Mouse (Mus musculus) macrophage (primary cell): ENCODE measurements around the gene Arntl. TPM values are rescaled to one million over a fixed set of nuclear protein-coding genes. Genes with fewer than 3 reads are reported as not detected.

Experiments used
- H3K27ac ChIP-seq: fragments of 350-480 bp; formaldehyde crosslinking; 2 replicates; pipeline ENCODE4 v1.9.0; 2021
- H3K36me3 ChIP-seq: fragments of 350-480 bp; formaldehyde crosslinking; 2 replicates; pipeline ENCODE4 v1.9.0; 2021; ENCODE audit errors: inconsistent target
- H3K4me3 ChIP-seq: fragments of 350-480 bp; formaldehyde crosslinking; 2 replicates; pipeline ENCODE4 v1.9.0; 2021; ENCODE audit errors: inconsistent target
- H3K79me2 ChIP-seq: fragments of 350-480 bp; formaldehyde crosslinking; 2 replicates; pipeline ENCODE4 v1.9.0; 2021; ENCODE audit errors: inconsistent target
- WGBS: methylation state at CpG from one replicate; pipeline ENCODE4 v1.1.7; 2026; ENCODE audit warnings: inconsistent platforms; ENCODE audit not compliant: missing documents; 5-methylcytosine and 5-hydroxymethylcytosine counted together
- polyA plus RNA-seq: library from polyadenylated mRNA; stranded (reverse); fragments of 250-400 nt; gene quantifications from 3 replicates; pipeline ENCODE4 v1.2.4, GENCODE M21; 2018; ENCODE audit warnings: inconsistent platforms

The Arntl gene
- polyA plus RNA-seq, 1 experiment from 2014 or later, result 6.6 TPM

DNA sequence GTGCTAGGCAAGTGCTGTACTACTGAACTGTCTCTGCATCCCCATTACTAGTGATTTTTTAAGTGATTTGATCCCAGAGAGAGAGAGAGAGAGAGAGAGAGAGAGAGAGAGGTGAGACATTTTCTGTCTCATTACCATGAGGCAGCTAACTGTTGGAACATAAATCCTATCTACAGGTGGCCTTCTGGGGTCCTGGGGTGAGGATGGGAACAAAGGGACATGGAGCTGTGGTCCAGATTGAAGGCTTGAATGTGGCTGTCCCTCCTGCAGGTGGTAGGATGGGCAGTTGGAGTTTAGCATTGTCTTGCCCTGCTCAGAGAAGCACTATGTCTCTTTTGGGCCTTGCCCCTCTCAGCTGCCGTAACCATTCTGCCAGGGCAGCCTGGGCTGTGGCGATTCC lies 63.7 kb downstream of the Arntl start:
- Histone ChIP-seq H3K4me3 (no peak overlapping the region), H3K79me2 (no peaks in the 10 kb centered on the region), H3K27ac (no peak overlapping the region), H3K36me3 (no peaks in the 10 kb centered on the region)
- WGBS, result 100% methylated on average over 2 of the region's 2 CpGs

DNA sequence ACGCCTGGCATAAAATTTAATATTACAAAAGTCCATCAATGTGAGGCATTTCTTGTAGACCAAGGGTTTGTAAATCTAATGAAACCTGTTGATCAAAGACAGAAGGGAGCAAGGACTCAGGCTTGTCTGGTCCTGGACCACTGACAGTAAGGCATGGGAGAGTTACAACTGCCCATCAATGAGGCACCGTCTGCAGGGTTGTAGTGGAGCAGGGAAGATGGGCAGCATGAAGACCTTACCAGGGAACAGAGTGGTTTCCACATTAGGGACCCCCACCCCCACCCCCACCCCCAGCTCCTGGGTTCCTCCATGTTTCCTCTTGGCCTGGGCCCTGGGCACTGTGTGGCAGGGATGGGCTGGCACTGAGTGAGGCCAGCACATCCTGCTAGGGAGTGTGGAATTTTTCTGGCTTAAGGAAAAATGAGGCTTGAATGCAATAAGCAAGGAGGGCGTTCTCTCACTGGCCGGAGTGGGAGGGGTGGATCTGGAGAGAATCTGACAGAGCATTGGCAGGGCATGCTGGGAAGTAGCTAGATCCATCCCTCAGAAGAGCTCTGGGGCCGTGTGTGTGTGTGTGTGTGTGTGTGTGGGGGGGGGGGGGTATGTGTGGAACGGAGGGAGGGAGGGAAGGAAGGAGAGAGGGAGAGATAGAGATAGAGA lies 65.2 kb downstream of the Arntl start:
- Histone ChIP-seq H3K79me2 (no peaks in the 10 kb centered on the region), H3K4me3 (no peak overlapping the region), H3K36me3 (no peaks in the 10 kb centered on the region), H3K27ac (no peak overlapping the region)
- WGBS, result 94% methylated on average over 4 of the region's 6 CpGs

- Histone ChIP-seq H3K4me3 (no peak overlapping the region), H3K27ac (no peak overlapping the region), H3K79me2 (no peaks in the 10 kb centered on the region), H3K36me3 (no peaks in the 10 kb centered on the region)
- WGBS, result 81% methylated on average over 2 of the region's 2 CpGs
Measured at GRCm38 (mm10) chr7:113277245-113277644, 70.0 kb downstream of the Arntl start.

GRCm38 (mm10) chr7:113278493-113278892 lies 71.2 kb downstream of the Arntl start:
- no peak overlapping the region for H3K27ac ChIP-seq
- no peaks in the 10 kb centered on the region for H3K79me2 ChIP-seq
- WGBS, result 97% methylated on average over 3 of the region's 4 CpGs
- no peaks in the 10 kb centered on the region for H3K36me3 ChIP-seq
- no peak overlapping the region for H3K4me3 ChIP-seq

DNA sequence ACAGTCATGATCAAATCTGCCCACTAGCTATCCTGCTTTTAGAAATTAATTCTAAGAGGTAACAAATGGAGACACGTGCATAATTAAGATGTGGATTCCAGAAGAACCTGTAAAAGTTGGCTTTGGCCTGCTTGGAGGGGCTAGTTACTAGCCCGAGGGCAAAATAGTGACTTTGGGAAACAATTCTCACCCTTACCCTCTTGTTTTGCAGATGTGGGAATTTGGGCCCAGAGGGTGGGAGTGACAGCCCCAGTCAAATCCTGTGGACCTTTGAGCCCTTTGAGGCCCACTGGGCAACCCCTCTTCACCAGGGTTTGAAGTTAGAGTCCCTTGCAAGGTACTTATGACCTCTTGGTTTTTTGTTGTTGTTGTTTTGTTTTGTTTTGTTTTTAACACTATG lies 72.0 kb downstream of the Arntl start:
- Histone ChIP-seq H3K36me3 (no peaks in the 10 kb centered on the region), H3K79me2 (no peaks in the 10 kb centered on the region), H3K4me3 (no peak overlapping the region), H3K27ac (no peak overlapping the region)
- 92% methylated on average over 2 of the region's 2 CpGs for WGBS

DNA sequence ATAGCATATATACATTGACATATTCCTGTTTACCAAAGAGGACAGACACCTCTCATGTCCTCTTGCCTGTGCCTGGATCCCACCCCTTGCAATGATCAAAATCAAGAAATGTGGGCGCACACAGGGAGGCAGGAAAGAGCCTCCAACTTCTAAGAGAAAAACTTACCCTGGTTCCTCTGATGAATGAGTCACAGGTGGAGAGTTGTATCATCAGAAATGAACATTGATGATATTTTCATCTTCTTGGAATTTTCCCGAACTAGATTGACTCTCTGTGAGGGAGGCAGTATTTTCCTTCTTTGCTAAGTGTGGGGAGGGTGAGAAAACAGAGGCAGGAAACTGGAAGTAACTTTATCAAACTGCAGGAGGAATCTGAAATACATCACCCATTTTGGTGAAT lies 78.1 kb downstream of the Arntl start:
- no peak overlapping the region for H3K4me3 ChIP-seq
- 98% methylated on average over 2 of the region's 2 CpGs for WGBS
- H3K79me2 ChIP-seq, result no peaks in the 10 kb centered on the region
- no peak overlapping the region for H3K27ac ChIP-seq
- H3K36me3 ChIP-seq, result no peaks in the 10 kb centered on the region

DNA sequence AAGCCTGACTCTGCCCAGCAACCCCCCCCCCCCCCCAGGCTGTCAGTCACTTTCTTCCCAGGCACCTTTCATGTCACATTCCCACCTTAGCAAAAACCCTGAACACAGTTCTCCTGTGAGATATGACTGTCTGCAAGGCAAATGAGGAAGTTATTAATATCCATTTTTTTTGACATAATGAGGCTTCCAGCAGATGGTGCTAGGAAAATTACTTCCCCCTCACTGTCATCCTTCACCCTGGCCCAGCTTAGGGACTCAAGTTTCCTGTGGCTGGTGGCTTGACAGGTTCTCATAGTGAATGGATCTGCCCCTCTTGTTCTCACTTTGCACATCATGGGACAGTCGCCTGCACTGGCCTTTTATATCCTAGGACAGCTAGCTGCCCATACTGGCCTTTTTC lies 81.9 kb downstream of the Arntl start:
- Histone ChIP-seq H3K4me3 (no peak overlapping the region), H3K79me2 (no peaks in the 10 kb centered on the region), H3K36me3 (peaks cover 10% of the 10 kb centered on the region; the same call in 1 of the 2 replicates), H3K27ac (no peak overlapping the region)
- WGBS, result 31% methylated on average over 1 of the region's 1 CpGs

- Histone ChIP-seq H3K27ac (no peak overlapping the region), H3K79me2 (no peaks in the 10 kb centered on the region), H3K36me3 (peaks cover 10% of the 10 kb centered on the region; the same call in 1 of the 2 replicates), H3K4me3 (no peak overlapping the region)
- 98% methylated on average over 5 of the region's 5 CpGs for WGBS
Measured at GRCm38 (mm10) chr7:113291741-113292140, 84.5 kb downstream of the Arntl start.

- WGBS, result 82% methylated on average over 4 of the region's 4 CpGs
- Histone ChIP-seq H3K36me3 (peaks cover 10% of the 10 kb centered on the region; the same call in 1 of the 2 replicates), H3K4me3 (no peak overlapping the region), H3K27ac (no peak overlapping the region), H3K79me2 (no peaks in the 10 kb centered on the region)
Measured at GRCm38 (mm10) chr7:113292193-113292592, 84.9 kb downstream of the Arntl start.

DNA sequence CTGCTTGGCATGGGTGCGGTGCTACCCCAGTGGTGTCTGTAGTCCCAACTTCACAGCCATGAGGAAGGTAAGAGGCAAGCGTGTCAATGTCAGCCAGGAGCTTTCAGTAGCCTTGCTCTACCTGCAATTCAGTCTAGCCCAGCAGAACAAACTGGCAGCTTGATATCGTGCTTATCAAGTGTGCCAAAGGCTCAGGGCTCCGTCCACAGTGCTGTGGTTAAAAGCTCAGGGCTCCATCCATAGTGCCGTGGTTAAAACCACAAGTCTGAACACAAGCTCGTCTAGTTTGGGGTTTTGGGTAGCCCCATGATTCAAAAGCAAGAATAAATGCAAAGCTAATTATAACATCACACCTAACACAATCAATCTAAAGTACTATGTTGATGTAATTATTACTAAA lies 87.3 kb downstream of the Arntl start:
- no peak overlapping the region for H3K4me3 ChIP-seq
- no peaks in the 10 kb centered on the region for H3K79me2 ChIP-seq
- H3K27ac ChIP-seq, result no peak overlapping the region
- H3K36me3 ChIP-seq, result peaks cover 17% of the 10 kb centered on the region; the same call in 1 of the 2 replicates
- WGBS, result 61% methylated on average over 6 of the region's 6 CpGs

GRCm38 (mm10) chr7:113295077-113295890 lies 88.0 kb downstream of the Arntl start:
- Histone ChIP-seq H3K79me2 (no peaks in the 10 kb centered on the region), H3K4me3 (no peak overlapping the region), H3K36me3 (peaks cover 17% of the 10 kb centered on the region; the same call in 1 of the 2 replicates), H3K27ac (no peak overlapping the region)
- 29% methylated on average over 17 of the region's 17 CpGs for WGBS

GRCm38 (mm10) chr7:113297813-113298212 lies 90.5 kb downstream of the Arntl start:
- peaks cover 18% of the 10 kb centered on the region; the same call in 1 of the 2 replicates for H3K36me3 ChIP-seq
- H3K79me2 ChIP-seq, result no peaks in the 10 kb centered on the region
- 92% methylated on average over 4 of the region's 4 CpGs for WGBS
- no peak overlapping the region for H3K27ac ChIP-seq
- H3K4me3 ChIP-seq, result no peak overlapping the region

GRCm38 (mm10) chr7:113310136-113310535 lies 102.9 kb downstream of the Arntl start:
- no peaks in the 10 kb centered on the region for H3K79me2 ChIP-seq
- 87% methylated on average over 3 of the region's 3 CpGs for WGBS
- no peak overlapping the region for H3K27ac ChIP-seq
- no peak overlapping the region for H3K4me3 ChIP-seq
- H3K36me3 ChIP-seq, result peaks cover 31% of the 10 kb centered on the region; the same call in 1 of the 2 replicates

GRCm38 (mm10) chr7:113311784-113312183 lies 104.5 kb downstream of the Arntl start:
- WGBS, result 5% methylated on average over 2 of the region's 2 CpGs
- peaks cover 30% of the 10 kb centered on the region; the same call in 1 of the 2 replicates for H3K36me3 ChIP-seq
- H3K79me2 ChIP-seq, result no peaks in the 10 kb centered on the region
- H3K4me3 ChIP-seq, result no peak overlapping the region
- no peak overlapping the region for H3K27ac ChIP-seq

DNA sequence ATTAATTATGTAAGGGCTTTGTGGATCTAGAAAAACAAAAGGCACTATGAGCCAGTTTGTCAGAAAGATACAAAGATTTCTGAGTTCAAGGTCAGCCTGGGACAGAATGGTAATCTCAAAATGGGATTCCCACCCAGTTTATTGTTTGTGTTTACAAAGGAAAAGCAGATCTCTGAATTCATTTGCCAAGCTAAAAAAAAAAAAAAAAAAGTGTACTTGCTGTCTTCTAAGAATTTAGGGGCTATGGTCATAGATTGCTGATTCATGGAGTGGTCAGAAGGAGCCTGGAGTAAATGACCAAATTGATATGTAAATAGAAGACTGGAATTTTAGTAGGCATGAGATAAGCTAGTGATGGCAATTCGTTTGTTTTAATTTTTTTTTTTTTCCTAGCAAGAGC lies 112.9 kb downstream of the Arntl start:
- WGBS, result 89% methylated on average over 1 of the region's 1 CpGs
- Histone ChIP-seq H3K79me2 (no peaks in the 10 kb centered on the region), H3K27ac (no peak overlapping the region), H3K36me3 (peaks cover 12% of the 10 kb centered on the region; the same call in 1 of the 2 replicates), H3K4me3 (no peak overlapping the region)
